Mouse (Mus musculus): ENCODE data around the gene Spem2. TPM values are rescaled to one million over a fixed set of nuclear protein-coding genes. Genes with fewer than 3 reads are reported as not detected.

The Spem2 gene
- polyA plus RNA-seq, 1 experiment from 2014 or later: not detected

- 83% methylated on average over 4 of the region's 4 CpGs for WGBS
- Histone ChIP-seq H3K9ac (ENCODE audit: low read depth, low read length) (no peak overlapping the region), H3K36me3 (ENCODE audit: insufficient read depth, low read length) (no peaks in the 10 kb centered on the region), H3K4me1 (replicated peaks; ENCODE audit: insufficient read depth, low read length) (peaks cover 30% of the 10 kb centered on the region), H3K27ac (no peak overlapping the region), H3K4me2 (ENCODE audit: low read length) (no peak overlapping the region), H3K27me3 (ENCODE audit: insufficient read depth, low read length) (peaks cover 5% of the 10 kb centered on the region; the same call in 1 of the 2 replicates), H3K4me3 (replicated peaks; ENCODE audit: low read depth, low read length) (no peak overlapping the region), H3K9me3 (replicated peaks; ENCODE audit: low read length) (no peaks in the 10 kb centered on the region)
- ATAC-seq (replicated peaks; ENCODE audit: low FRiP score, low read depth): no peak
- TF ChIP-seq CTCF (IDR thresholded peaks at IDR 0.05; ENCODE audit: low read depth): peak; percentile 41; the same call in 1 of the 2 replicates
- no peak for DNase-seq (ENCODE audit: low spot score)
Measured at GRCm38 (mm10) chr11:69806378-69806777, 11.9 kb downstream of the Spem2 start.

- Histone ChIP-seq H3K9ac (ENCODE audit: low read depth, low read length) (peak within 1 kb of the TSS; percentile 49), H3K9me3 (replicated peaks; ENCODE audit: low read length) (no peaks in the 10 kb centered on the region), H3K27me3 (ENCODE audit: insufficient read depth, low read length) (peaks cover 5% of the 10 kb centered on the region; the same call in 1 of the 2 replicates), H3K4me2 (ENCODE audit: low read length) (peak within 1 kb of the TSS; percentile 93), H3K4me3 (replicated peaks; ENCODE audit: low read depth, low read length) (peak within 1 kb of the TSS; percentile 39), H3K4me1 (replicated peaks; ENCODE audit: insufficient read depth, low read length) (peaks cover 39% of the 10 kb centered on the region), H3K36me3 (ENCODE audit: insufficient read depth, low read length) (no peaks in the 10 kb centered on the region), H3K27ac (no peak within 1 kb of the TSS)
- WGBS: 8% methylated on average over 29 of the region's 29 CpGs
- DNase-seq (ENCODE audit: low spot score): peak; percentile 58
- ATAC-seq (replicated peaks; ENCODE audit: low FRiP score, low read depth): no peak; the same call in 1 of the 2 replicates
- 0 out of 2 replicates have a peak, but pooled peaks have one; percentile 13 for TF ChIP-seq CTCF (IDR thresholded peaks at IDR 0.05; ENCODE audit: low read depth)
Measured at GRCm38 (mm10) chr11:69804972-69805909, 13.0 kb downstream of the Spem2 start, which contains the start of gene Tmem102. Tmem102 (minus strand) TSS chr11:69805624.

- Histone ChIP-seq H3K36me3 (ENCODE audit: insufficient read depth, low read length) (no peaks in the 10 kb centered on the region), H3K4me2 (ENCODE audit: low read length) (peak overlapping the region; percentile 93), H3K27me3 (ENCODE audit: insufficient read depth, low read length) (peaks cover 5% of the 10 kb centered on the region; the same call in 1 of the 2 replicates), H3K27ac (no peak overlapping the region), H3K4me3 (replicated peaks; ENCODE audit: low read depth, low read length) (peak overlapping the region; percentile 39), H3K4me1 (replicated peaks; ENCODE audit: insufficient read depth, low read length) (peaks cover 44% of the 10 kb centered on the region), H3K9me3 (replicated peaks; ENCODE audit: low read length) (no peaks in the 10 kb centered on the region), H3K9ac (ENCODE audit: low read depth, low read length) (peak overlapping the region; percentile 49)
- no peak for ATAC-seq (replicated peaks; ENCODE audit: low FRiP score, low read depth)
- TF ChIP-seq CTCF (IDR thresholded peaks at IDR 0.05; ENCODE audit: low read depth): no peak
- 10% methylated on average over 12 of the region's 12 CpGs for WGBS
- no peak for DNase-seq (ENCODE audit: low spot score)
Measured at GRCm38 (mm10) chr11:69804652-69804940, 13.7 kb downstream of the Spem2 start.

GRCm38 (mm10) chr11:69803786-69804651 is 14.2 kb downstream of the Spem2 start:
- peak; percentile 70 for ATAC-seq (replicated peaks; ENCODE audit: low FRiP score, low read depth)
- Histone ChIP-seq H3K9me3 (replicated peaks; ENCODE audit: low read length) (no peaks in the 10 kb centered on the region), H3K27ac (0 out of 2 replicates have a peak overlapping the region, but pooled peaks have one; percentile 44), H3K36me3 (ENCODE audit: insufficient read depth, low read length) (no peaks in the 10 kb centered on the region), H3K4me1 (replicated peaks; ENCODE audit: insufficient read depth, low read length) (peaks cover 44% of the 10 kb centered on the region), H3K27me3 (ENCODE audit: insufficient read depth, low read length) (peaks cover 5% of the 10 kb centered on the region; the same call in 1 of the 2 replicates), H3K4me2 (ENCODE audit: low read length) (peak overlapping the region; percentile 93), H3K9ac (ENCODE audit: low read depth, low read length) (peak overlapping the region; percentile 51), H3K4me3 (replicated peaks; ENCODE audit: low read depth, low read length) (peak overlapping the region; percentile 39)
- DNase-seq (ENCODE audit: low spot score): peak; percentile 80
- peak; percentile 77 for TF ChIP-seq CTCF (IDR thresholded peaks at IDR 0.05; ENCODE audit: low read depth)
- WGBS: 1% methylated on average over 60 of the region's 60 CpGs

- Histone ChIP-seq H3K36me3 (ENCODE audit: insufficient read depth, low read length) (no peaks in the 10 kb centered on the region), H3K4me3 (replicated peaks; ENCODE audit: low read depth, low read length) (peak overlapping the region; percentile 39), H3K27me3 (ENCODE audit: insufficient read depth, low read length) (peaks cover 5% of the 10 kb centered on the region; the same call in 1 of the 2 replicates), H3K9ac (ENCODE audit: low read depth, low read length) (peak overlapping the region; percentile 51), H3K4me1 (replicated peaks; ENCODE audit: insufficient read depth, low read length) (peaks cover 44% of the 10 kb centered on the region), H3K9me3 (replicated peaks; ENCODE audit: low read length) (no peaks in the 10 kb centered on the region), H3K27ac (0 out of 2 replicates have a peak overlapping the region, but pooled peaks have one; percentile 44), H3K4me2 (ENCODE audit: low read length) (peak overlapping the region; percentile 93)
- no peak; the same call in 1 of the 2 replicates for ATAC-seq (replicated peaks; ENCODE audit: low FRiP score, low read depth)
- WGBS: 3% methylated on average over 12 of the region's 12 CpGs
- TF ChIP-seq CTCF (IDR thresholded peaks at IDR 0.05; ENCODE audit: low read depth): no peak
- DNase-seq (ENCODE audit: low spot score): peak; percentile 21
Measured at GRCm38 (mm10) chr11:69803328-69803727, 14.9 kb downstream of the Spem2 start.
